In genomic region chr5:33627968-33628367, GRCm38 (mm10) we compare ENCODE assay signal across 8 mouse cellular contexts. TPM values are rescaled to one million over a fixed set of nuclear protein-coding genes. Genes with fewer than 3 reads are reported as not detected.
A peak's percentile ranks its signal among the peaks of the same experiment; 100 is the strongest.
DNase-seq lines count a peak whose midpoint lies in the region; ATAC-seq and TF ChIP-seq lines count a peak whose summit lies in the region.

No protein-coding gene starts in this region.

- peak overlapping the region; percentile 92; the same call in 1 of the 2 replicates for H3K4me3 ChIP-seq in left cerebral cortex, adult 2 months
- peak overlapping the region; percentile 67 for H3K4me3 ChIP-seq in embryonic facial prominence, embryonic 15.5 days (replicated peaks)
- H3K4me3 ChIP-seq in intestine, embryonic 14.5 days (ENCODE audit: low read depth, low read length) = peak overlapping the region; percentile 88
- H3K4me3 ChIP-seq in lung, embryonic 16.5 days (ENCODE audit: low read length) = peak overlapping the region; percentile 81

- H3K27ac ChIP-seq in left cerebral cortex, adult 2 months = no peak overlapping the region
- H3K27ac ChIP-seq in embryonic facial prominence, embryonic 15.5 days (replicated peaks) = no peak overlapping the region
- no peak overlapping the region for H3K27ac ChIP-seq in intestine, embryonic 14.5 days (ENCODE audit: low read depth)
- H3K27ac ChIP-seq in lung, embryonic 16.5 days (ENCODE audit: low read length) = no peak overlapping the region

- WGBS in embryonic facial prominence, embryonic 15.5 days = 24% methylated on average over 4 of the region's 4 CpGs
- WGBS in intestine, embryonic 14.5 days = 35% methylated on average over 4 of the region's 4 CpGs
- WGBS in lung, embryonic 16.5 days = 21% methylated on average over 4 of the region's 4 CpGs

- H3K4me1 ChIP-seq in embryonic facial prominence, embryonic 15.5 days = peaks cover 16% of the 10 kb centered on the region
- H3K4me1 ChIP-seq in intestine, embryonic 14.5 days (replicated peaks; ENCODE audit: control insufficient read depth, insufficient read depth, low read length) = peaks cover 14% of the 10 kb centered on the region
- H3K4me1 ChIP-seq in lung, embryonic 16.5 days (replicated peaks; ENCODE audit: control insufficient read depth, insufficient read depth, low read length) = peaks cover 10% of the 10 kb centered on the region

- H3K27me3 ChIP-seq in embryonic facial prominence, embryonic 15.5 days = no peaks in the 10 kb centered on the region
- no peaks in the 10 kb centered on the region for H3K27me3 ChIP-seq in intestine, embryonic 14.5 days (replicated peaks; ENCODE audit: control insufficient read depth, insufficient read depth, low read length)
- no peaks in the 10 kb centered on the region for H3K27me3 ChIP-seq in lung, embryonic 16.5 days (ENCODE audit: control insufficient read depth, insufficient read depth, low read depth, low read length)

- TF ChIP-seq CTCF in left cerebral cortex, adult 2 months (IDR thresholded peaks at IDR 0.05) = no peak

- no peak for ATAC-seq in embryonic facial prominence, embryonic 15.5 days (ENCODE audit: insufficient number of reproducible peaks, low FRiP score, low TSS enrichment, low read depth)
- ATAC-seq in intestine, embryonic 14.5 days (replicated peaks; ENCODE audit: low FRiP score, low TSS enrichment, low read depth) = no peak
- no peak for ATAC-seq in lung, embryonic 16.5 days (ENCODE audit: low read depth)

- intact Hi-C loops in left cerebral cortex, adult 2 months (cut with DNase I) = no loop called here
- intact Hi-C loops in left cerebral cortex, postnatal 36 days (cut with DNase I) = no loop called here

- DNase-seq in left cerebral cortex, adult 2 months (ENCODE audit: extremely low spot score in 1 of 2, low spot score in 2 of 2) = no peak
- DNase-seq in left cerebral cortex, postnatal 36 days (ENCODE audit: low spot score in 2 of 2) = no peak
- no peak for DNase-seq in intestine, embryonic 14.5 days (ENCODE audit: low spot score)
- DNase-seq in cerebellum, postnatal 14 days = no peak
- DNase-seq in spleen, adult 12 weeks (ENCODE audit: low spot score) = no peak
- no peak for DNase-seq in thymus, postnatal 36 days

- H3K36me3 ChIP-seq in embryonic facial prominence, embryonic 15.5 days = no peaks in the 10 kb centered on the region
- H3K36me3 ChIP-seq in intestine, embryonic 14.5 days (ENCODE audit: control insufficient read depth, insufficient read depth, low read length) = peaks cover 5% of the 10 kb centered on the region; the same call in 1 of the 2 replicates
- no peaks in the 10 kb centered on the region for H3K36me3 ChIP-seq in lung, embryonic 16.5 days (ENCODE audit: control insufficient read depth, insufficient read depth, low read length)

- no peak overlapping the region for H3K9ac ChIP-seq in embryonic facial prominence, embryonic 15.5 days
- peak overlapping the region; percentile 89; the same call in 1 of the 2 replicates for H3K9ac ChIP-seq in intestine, embryonic 14.5 days (ENCODE audit: low read length)
- H3K9ac ChIP-seq in lung, embryonic 16.5 days (ENCODE audit: low read length) = peak overlapping the region; percentile 41; the same call in 1 of the 2 replicates

- no peaks in the 10 kb centered on the region for H3K9me3 ChIP-seq in embryonic facial prominence, embryonic 15.5 days (replicated peaks)
- H3K9me3 ChIP-seq in intestine, embryonic 14.5 days (ENCODE audit: control insufficient read depth, low read length) = no peaks in the 10 kb centered on the region
- H3K9me3 ChIP-seq in lung, embryonic 16.5 days (ENCODE audit: control insufficient read depth, low read length) = no peaks in the 10 kb centered on the region

- peak overlapping the region; percentile 70 for H3K4me2 ChIP-seq in embryonic facial prominence, embryonic 15.5 days (replicated peaks)
- H3K4me2 ChIP-seq in intestine, embryonic 14.5 days (ENCODE audit: low read length) = peak overlapping the region; percentile 90
- peak overlapping the region; percentile 85 for H3K4me2 ChIP-seq in lung, embryonic 16.5 days (ENCODE audit: low read depth, low read length)

RNA-seq across cellular contexts. Expression of gene Fam53a, which starts 1.5 kb away (rescaled TPM):
- total RNA-seq in left cerebral cortex, adult 2 months (2021) = 10 to 100 TPM; 25.2 to 26.1 TPM
- 10 to 100 TPM; 24.6 to 28.6 TPM for total RNA-seq in left cerebral cortex, postnatal 36 days (2021)
- polyA plus RNA-seq in embryonic facial prominence, embryonic 15.5 days (2015; fragmentation: Nextera tagmentation; extraction: Ambion mirVana) = 67.8 and 69.4 TPM in 2 replicates
- polyA plus RNA-seq in intestine, embryonic 14.5 days (2014; fragmentation: Nextera tagmentation; extraction: Ambion mirVana) = 67.4 and 69.8 TPM in 2 replicates
- 44.3 and 53.6 TPM in 2 replicates for polyA plus RNA-seq in lung, embryonic 16.5 days (2015; fragmentation: Nextera tagmentation; extraction: Ambion mirVana)

RNA-seq across cellular contexts. Expression of gene Gm9903, which starts 1.8 kb away (rescaled TPM):
- under 1 TPM; 0.70 to 0.77 TPM for total RNA-seq in left cerebral cortex, adult 2 months (2021)
- total RNA-seq in left cerebral cortex, postnatal 36 days (2021) = 1 to 10 TPM in 1 of 2 experiments, under 1 TPM in 1; 0.64 to 1.7 TPM
- polyA plus RNA-seq in embryonic facial prominence, embryonic 15.5 days (2015; fragmentation: Nextera tagmentation; extraction: Ambion mirVana) = 0.36 and 0.43 TPM in 2 replicates
- 0.27 and 0.46 TPM in 2 replicates for polyA plus RNA-seq in intestine, embryonic 14.5 days (2014; fragmentation: Nextera tagmentation; extraction: Ambion mirVana)
- polyA plus RNA-seq in lung, embryonic 16.5 days (2015; fragmentation: Nextera tagmentation; extraction: Ambion mirVana) = 0.16 and 0.39 TPM in 2 replicates

RNA-seq across cellular contexts. Expression of gene Slbp, which starts 24.4 kb away (rescaled TPM):
- total RNA-seq in left cerebral cortex, adult 2 months (2021) = 10 to 100 TPM; 24.4 to 25.7 TPM
- 10 to 100 TPM; 22.5 to 26.4 TPM for total RNA-seq in left cerebral cortex, postnatal 36 days (2021)
- 191 and 202 TPM in 2 replicates for polyA plus RNA-seq in embryonic facial prominence, embryonic 15.5 days (2015; fragmentation: Nextera tagmentation; extraction: Ambion mirVana)
- polyA plus RNA-seq in intestine, embryonic 14.5 days (2014; fragmentation: Nextera tagmentation; extraction: Ambion mirVana) = 214 and 230 TPM in 2 replicates
- 242 and 259 TPM in 2 replicates for polyA plus RNA-seq in lung, embryonic 16.5 days (2015; fragmentation: Nextera tagmentation; extraction: Ambion mirVana)

RNA-seq across cellular contexts. Expression of gene Tacc3, which starts 30.0 kb away (rescaled TPM):
- 1 to 10 TPM; 5.3 to 7.2 TPM for total RNA-seq in left cerebral cortex, adult 2 months (2021)
- 1 to 10 TPM; 6.0 to 6.1 TPM for total RNA-seq in left cerebral cortex, postnatal 36 days (2021)
- polyA plus RNA-seq in embryonic facial prominence, embryonic 15.5 days (2015; fragmentation: Nextera tagmentation; extraction: Ambion mirVana) = 141 and 146 TPM in 2 replicates
- 174 and 191 TPM in 2 replicates for polyA plus RNA-seq in intestine, embryonic 14.5 days (2014; fragmentation: Nextera tagmentation; extraction: Ambion mirVana)
- polyA plus RNA-seq in lung, embryonic 16.5 days (2015; fragmentation: Nextera tagmentation; extraction: Ambion mirVana) = 190 and 214 TPM in 2 replicates

RNA-seq across cellular contexts. Expression of gene Tmem129, which starts 30.2 kb away (rescaled TPM):
- total RNA-seq in left cerebral cortex, adult 2 months (2021) = 10 to 100 TPM; 24.8 to 26.7 TPM
- total RNA-seq in left cerebral cortex, postnatal 36 days (2021) = 10 to 100 TPM; 24.4 to 27.5 TPM
- polyA plus RNA-seq in embryonic facial prominence, embryonic 15.5 days (2015; fragmentation: Nextera tagmentation; extraction: Ambion mirVana) = 44.2 and 45.1 TPM in 2 replicates
- polyA plus RNA-seq in intestine, embryonic 14.5 days (2014; fragmentation: Nextera tagmentation; extraction: Ambion mirVana) = 39.3 and 42.4 TPM in 2 replicates
- 41.0 and 41.8 TPM in 2 replicates for polyA plus RNA-seq in lung, embryonic 16.5 days (2015; fragmentation: Nextera tagmentation; extraction: Ambion mirVana)
